Mouse (Mus musculus) hindbrain, embryonic 15.5 days (tissue): ENCODE data around the gene Slc2a4. TPM values are rescaled to one million over a fixed set of nuclear protein-coding genes. Genes with fewer than 3 reads are reported as not detected.
A peak's percentile ranks its signal among the peaks of the same experiment; 100 is the strongest.

ENCODE experiments used
- ATAC-seq: fragments of 200-750 bp; cut with Nextera tagmentation; 2 replicates; pipeline ENCODE4 v1.8.0; 2017; ENCODE audit warnings: low read depth, moderate number of reproducible peaks, moderate TSS enrichment; ENCODE audit not compliant: low FRiP score
- H3K27ac ChIP-seq: fragments of 300-500 bp; sonication (generic); replicated peaks from 2 replicates; pipeline ENCODE4 v1.5.1; 2015; ENCODE audit warnings: mild to moderate bottlenecking, inconsistent platforms
- H3K27me3 ChIP-seq: fragments of 300-500 bp; sonication (generic); 2 replicates; pipeline ENCODE4 v1.6.1; 2015; ENCODE audit warnings: control low read depth, inconsistent platforms
- H3K36me3 ChIP-seq: fragments of 300-500 bp; sonication (generic); 2 replicates; pipeline ENCODE4 v1.6.1; 2015; ENCODE audit warnings: control low read depth, inconsistent platforms
- H3K4me1 ChIP-seq: fragments of 300-500 bp; sonication (generic); replicated peaks from 2 replicates; pipeline ENCODE4 v1.6.1; 2015; ENCODE audit warnings: control low read depth, inconsistent platforms
- H3K4me2 ChIP-seq: fragments of 300-500 bp; sonication (generic); 2 replicates; pipeline ENCODE4 v1.6.1; 2015; ENCODE audit warnings: moderate library complexity, mild to moderate bottlenecking, inconsistent platforms
- H3K4me3 ChIP-seq: fragments of 300-500 bp; sonication (generic); 2 replicates; pipeline ENCODE4 v1.5.1; 2015; ENCODE audit warnings: mild to moderate bottlenecking, inconsistent platforms
- H3K9ac ChIP-seq: fragments of 300-500 bp; sonication (generic); 2 replicates; pipeline ENCODE4 v1.6.1; 2015; ENCODE audit warnings: inconsistent platforms
- H3K9me3 ChIP-seq: fragments of 300-500 bp; sonication (generic); 2 replicates; pipeline ENCODE4 v1.6.1; 2016; ENCODE audit warnings: control low read depth, inconsistent platforms
- WGBS: fragments of 180-500 bp; shearing (Covaris S2); methylation state at CpG from one replicate; pipeline ENCODE4 v1.1.7; 2015; 5-methylcytosine and 5-hydroxymethylcytosine counted together
- polyA plus RNA-seq: library from polyadenylated mRNA; unstranded; fragments of >200 nt; fragmentation: Nextera tagmentation; extraction: Ambion mirVana; gene quantifications from 2 replicates; pipeline ENCODE4 v1.2.1, GENCODE M21; 2015

The Slc2a4 gene
- polyA plus RNA-seq, 1 experiment from 2014 or later: 4.1 TPM

GRCm38 (mm10) chr11:69984431-69984830, 36.4 kb upstream of the Slc2a4 start:
- 94% methylated on average over 8 of the region's 8 CpGs for WGBS
- Histone ChIP-seq H3K36me3 (peaks cover 44% of the 10 kb centered on the region), H3K27me3 (no peaks in the 10 kb centered on the region), H3K4me2 (no peak overlapping the region), H3K9me3 (no peaks in the 10 kb centered on the region), H3K27ac (no peak overlapping the region), H3K9ac (no peak overlapping the region), H3K4me1 (peaks cover 26% of the 10 kb centered on the region), H3K4me3 (no peak overlapping the region)
- ATAC-seq: no peak

DNA sequence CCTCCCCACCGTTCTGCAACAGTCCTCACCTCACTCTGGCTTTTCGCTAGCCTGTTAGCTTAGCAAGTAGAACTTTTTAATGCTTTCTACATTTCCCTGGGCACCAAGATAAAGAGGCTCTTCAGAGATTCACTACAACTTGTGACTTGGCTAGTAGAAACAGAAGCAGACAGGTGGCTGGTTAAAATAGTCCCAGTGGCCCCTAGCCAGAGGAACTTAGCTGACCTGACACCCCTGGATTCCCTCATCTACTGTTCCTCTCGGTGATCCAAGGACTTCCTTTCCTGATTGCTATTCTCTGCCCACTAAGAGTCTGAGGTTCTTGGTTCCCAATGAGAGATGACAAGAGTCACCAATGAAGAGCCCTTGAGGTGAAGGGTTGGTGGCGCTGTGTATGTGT, 35.4 kb upstream of the Slc2a4 start:
- H3K4me1 ChIP-seq: peaks cover 36% of the 10 kb centered on the region
- peak overlapping the region; percentile 100; the same call in 1 of the 2 replicates for H3K4me3 ChIP-seq
- peak overlapping the region; percentile 95; the same call in 1 of the 2 replicates for H3K4me2 ChIP-seq
- peaks cover 34% of the 10 kb centered on the region for H3K36me3 ChIP-seq
- H3K27me3 ChIP-seq: no peaks in the 10 kb centered on the region
- H3K9ac ChIP-seq: peak overlapping the region; percentile 100; the same call in 1 of the 2 replicates
- WGBS: 93% methylated on average over 4 of the region's 4 CpGs
- no peak overlapping the region for H3K27ac ChIP-seq
- no peak for ATAC-seq
- H3K9me3 ChIP-seq: no peaks in the 10 kb centered on the region

- H3K36me3 ChIP-seq: peaks cover 29% of the 10 kb centered on the region
- H3K9me3 ChIP-seq: no peaks in the 10 kb centered on the region
- peak overlapping the region; percentile 100; the same call in 1 of the 2 replicates for H3K9ac ChIP-seq
- peak overlapping the region; percentile 100 for H3K4me3 ChIP-seq
- no peak for ATAC-seq
- WGBS: 36% methylated on average over 5 of the region's 5 CpGs
- H3K4me2 ChIP-seq: peak overlapping the region; percentile 95
- peaks cover 40% of the 10 kb centered on the region for H3K4me1 ChIP-seq
- no peaks in the 10 kb centered on the region for H3K27me3 ChIP-seq
- no peak overlapping the region for H3K27ac ChIP-seq
Observed at GRCm38 (mm10) chr11:69982877-69983276, 34.9 kb upstream of the Slc2a4 start.

DNA sequence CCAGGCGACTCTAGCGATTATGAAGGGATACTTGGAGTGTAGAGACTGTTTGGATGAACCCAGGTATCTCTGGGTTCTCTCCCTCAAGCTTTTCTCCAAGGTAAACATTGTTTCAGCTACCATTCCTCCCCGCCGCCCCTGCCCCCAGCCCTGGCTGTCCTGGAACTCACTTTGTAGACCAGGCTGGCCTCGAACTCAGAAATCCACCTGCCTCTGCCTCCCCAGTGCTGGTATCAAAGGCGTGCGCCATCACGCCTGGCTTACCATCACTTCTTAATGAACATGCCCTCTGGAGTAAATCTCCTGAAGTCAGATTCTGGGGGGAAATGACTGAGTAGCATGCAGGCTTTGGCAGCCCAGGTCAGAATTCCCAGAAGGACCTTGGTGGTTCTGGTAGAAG, 34.2 kb upstream of the Slc2a4 start, which contains the start of gene Elp5:
Gene Elp5 (minus strand): TSS at position 293 of the 400 bp plus-strand sequence.
- H3K27ac ChIP-seq: peak within 1 kb of the TSS; percentile 100
- H3K27me3 ChIP-seq: no peaks in the 10 kb centered on the region
- peaks cover 40% of the 10 kb centered on the region for H3K4me1 ChIP-seq
- H3K4me2 ChIP-seq: peak within 1 kb of the TSS; percentile 95
- H3K4me3 ChIP-seq: peak within 1 kb of the TSS; percentile 100
- peak within 1 kb of the TSS; percentile 100 for H3K9ac ChIP-seq
- 65% methylated on average over 8 of the region's 8 CpGs for WGBS
- H3K36me3 ChIP-seq: peaks cover 27% of the 10 kb centered on the region
- ATAC-seq: no peak
- no peaks in the 10 kb centered on the region for H3K9me3 ChIP-seq

DNA sequence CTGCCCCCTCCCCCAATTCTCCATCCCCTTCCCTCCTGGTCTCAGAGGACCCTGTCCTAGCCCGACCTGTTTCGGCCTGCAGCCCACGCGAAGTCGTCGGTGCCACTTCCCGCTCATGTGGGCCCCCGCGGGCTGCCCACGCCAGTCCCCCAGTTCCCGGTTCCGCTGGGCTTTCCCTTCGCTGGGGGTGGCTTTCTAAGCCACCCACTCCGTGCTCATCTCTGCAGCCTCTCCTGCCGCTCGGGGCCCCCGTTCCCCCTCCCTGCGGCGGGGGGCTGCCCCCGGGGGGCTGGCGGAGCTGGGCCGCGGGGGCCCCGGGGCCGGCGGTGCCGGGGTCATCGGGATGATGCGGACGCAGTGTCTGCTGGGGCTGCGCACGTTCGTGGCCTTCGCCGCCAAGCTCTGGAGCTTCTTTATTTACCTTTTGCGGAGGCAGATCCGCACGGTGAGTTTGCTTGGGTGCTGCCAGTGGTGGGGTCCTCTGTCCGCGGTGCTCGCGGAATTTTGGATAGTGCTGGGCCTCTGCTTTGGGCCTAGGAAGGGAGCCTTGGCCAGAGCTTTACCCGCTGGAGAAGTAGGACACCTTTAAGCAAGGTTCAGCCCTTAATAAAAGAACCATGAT, 33.3 kb upstream of the Slc2a4 start, which contains the start of gene Ctdnep1:
Gene Ctdnep1 (plus strand): TSS at position 16 of the 622 bp plus-strand sequence.
- peak; percentile 54; the same call in 1 of the 2 replicates for ATAC-seq
- H3K9ac ChIP-seq: peak within 1 kb of the TSS; percentile 100
- no peaks in the 10 kb centered on the region for H3K9me3 ChIP-seq
- WGBS: under 1% methylated on average over 37 of the region's 43 CpGs
- peaks cover 40% of the 10 kb centered on the region for H3K4me1 ChIP-seq
- H3K27ac ChIP-seq: peak within 1 kb of the TSS; percentile 100
- H3K4me3 ChIP-seq: peak within 1 kb of the TSS; percentile 100
- H3K27me3 ChIP-seq: no peaks in the 10 kb centered on the region
- H3K36me3 ChIP-seq: peaks cover 32% of the 10 kb centered on the region
- H3K4me2 ChIP-seq: peak within 1 kb of the TSS; percentile 95

DNA sequence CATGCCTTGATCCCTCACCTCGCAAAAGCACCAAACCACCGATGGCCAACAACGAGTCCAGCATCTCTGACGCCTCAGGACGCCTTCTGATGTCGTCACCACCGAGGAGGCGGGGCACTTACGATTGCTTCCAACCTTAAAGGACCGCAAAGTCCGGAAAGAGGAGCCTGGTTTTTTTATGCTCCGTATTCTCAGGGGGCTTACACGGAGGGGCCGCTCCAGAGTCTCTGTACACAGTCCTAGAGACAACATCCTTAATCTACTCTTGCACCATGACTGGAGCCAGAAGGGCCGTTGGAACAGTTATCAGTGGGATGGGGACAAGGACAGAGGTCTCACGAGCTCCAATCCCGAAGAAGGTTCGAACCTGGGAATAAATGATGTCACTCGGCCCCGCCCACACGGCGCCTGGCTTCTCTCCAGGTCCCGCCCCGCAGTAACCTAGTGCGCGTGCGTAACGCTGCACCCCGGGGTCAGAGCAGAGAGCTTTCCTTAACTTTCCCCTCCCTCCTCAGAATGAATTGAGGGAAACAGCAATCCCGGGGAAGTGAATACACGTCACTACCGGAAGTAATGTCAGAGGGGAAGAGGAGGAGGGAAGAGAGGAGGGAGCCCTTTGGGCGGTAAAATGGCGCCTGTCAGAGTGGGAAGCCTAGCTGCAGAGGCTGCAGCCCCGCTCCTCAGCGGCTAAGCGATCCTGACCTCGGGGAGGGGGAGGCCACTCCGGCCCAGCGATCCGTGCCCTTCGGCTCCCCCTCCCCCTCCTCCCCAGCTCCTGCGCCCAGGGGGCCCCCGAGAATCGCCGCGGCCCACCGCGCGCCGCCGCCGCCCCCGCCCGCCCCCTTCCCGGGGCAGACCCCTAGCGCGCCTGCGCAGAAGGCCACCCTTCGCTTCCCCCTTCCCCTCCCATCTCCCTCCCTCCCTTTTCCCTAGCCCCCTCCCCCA, 32.5 kb upstream of the Slc2a4 start:
- under 1% methylated on average over 34 of the region's 60 CpGs for WGBS
- H3K9ac ChIP-seq: peak overlapping the region; percentile 100
- H3K4me2 ChIP-seq: peak overlapping the region; percentile 95
- H3K4me1 ChIP-seq: peaks cover 40% of the 10 kb centered on the region
- no peaks in the 10 kb centered on the region for H3K27me3 ChIP-seq
- H3K36me3 ChIP-seq: peaks cover 34% of the 10 kb centered on the region
- no peaks in the 10 kb centered on the region for H3K9me3 ChIP-seq
- H3K4me3 ChIP-seq: peak overlapping the region; percentile 100
- ATAC-seq: peak; percentile 95
- peak overlapping the region; percentile 100 for H3K27ac ChIP-seq

DNA sequence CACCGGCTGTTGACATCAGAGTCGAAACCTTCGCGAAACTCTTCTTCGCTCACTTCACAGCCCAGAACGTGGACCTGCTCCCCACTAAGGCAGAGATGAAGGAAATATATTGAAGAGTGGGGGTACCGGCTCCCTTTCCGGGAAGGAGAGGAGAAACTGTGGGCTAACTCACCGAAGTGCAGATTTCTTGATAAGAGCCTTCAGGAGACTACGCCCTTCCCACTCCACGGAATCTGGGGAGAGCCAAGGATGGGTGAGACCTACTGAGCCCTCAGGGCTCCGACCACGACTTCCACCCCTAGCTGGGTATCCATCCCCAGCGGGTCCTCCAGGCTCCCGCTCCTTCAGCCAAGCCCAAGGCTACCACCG, 31.8 kb upstream of the Slc2a4 start:
- WGBS: 4% methylated on average over 16 of the region's 16 CpGs
- Histone ChIP-seq H3K4me3 (peak overlapping the region; percentile 100), H3K36me3 (peaks cover 34% of the 10 kb centered on the region)

DNA sequence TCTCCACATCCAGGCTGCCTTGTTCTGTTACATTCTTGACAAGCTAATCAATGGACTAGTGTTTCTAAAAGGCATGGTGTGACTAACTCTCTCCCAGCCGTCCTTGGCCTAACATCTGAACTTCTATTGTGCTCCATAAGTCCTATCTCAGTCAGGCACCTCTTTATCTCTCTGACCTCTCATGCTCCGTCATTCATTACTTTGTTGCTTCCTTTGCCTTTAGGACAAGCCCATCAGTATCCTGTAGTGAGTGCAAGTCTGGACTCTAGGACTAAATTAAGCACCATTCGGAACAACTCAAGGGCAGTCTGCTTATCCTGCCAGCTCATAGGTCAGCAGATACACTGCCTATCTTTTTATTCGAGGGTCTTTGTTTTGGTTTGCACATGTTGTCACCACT, 28.3 kb upstream of the Slc2a4 start:
- Histone ChIP-seq H3K9ac (no peak overlapping the region), H3K9me3 (no peaks in the 10 kb centered on the region), H3K27me3 (no peaks in the 10 kb centered on the region), H3K4me3 (no peak overlapping the region), H3K4me1 (peaks cover 18% of the 10 kb centered on the region), H3K27ac (no peak overlapping the region), H3K36me3 (peaks cover 58% of the 10 kb centered on the region), H3K4me2 (no peak overlapping the region)
- 89% methylated on average over 4 of the region's 4 CpGs for WGBS
- no peak for ATAC-seq

More for the DNA sequence above, 31.8 kb upstream of the Slc2a4 start:
- H3K27ac ChIP-seq: peak overlapping the region; percentile 100
- peak overlapping the region; percentile 100 for H3K9ac ChIP-seq
- no peaks in the 10 kb centered on the region for H3K9me3 ChIP-seq
- H3K4me1 ChIP-seq: peaks cover 40% of the 10 kb centered on the region
- ATAC-seq: no peak
- peak overlapping the region; percentile 90 for H3K4me2 ChIP-seq
- no peaks in the 10 kb centered on the region for H3K27me3 ChIP-seq

- Histone ChIP-seq H3K27me3 (no peaks in the 10 kb centered on the region), H3K36me3 (peaks cover 67% of the 10 kb centered on the region), H3K27ac (no peak overlapping the region), H3K9ac (no peak overlapping the region), H3K4me2 (no peak overlapping the region), H3K9me3 (no peaks in the 10 kb centered on the region), H3K4me3 (no peak overlapping the region), H3K4me1 (peaks cover 18% of the 10 kb centered on the region)
- 96% methylated on average over 2 of the region's 2 CpGs for WGBS
- no peak for ATAC-seq
Observed at GRCm38 (mm10) chr11:69974907-69975306, 26.9 kb upstream of the Slc2a4 start.

DNA sequence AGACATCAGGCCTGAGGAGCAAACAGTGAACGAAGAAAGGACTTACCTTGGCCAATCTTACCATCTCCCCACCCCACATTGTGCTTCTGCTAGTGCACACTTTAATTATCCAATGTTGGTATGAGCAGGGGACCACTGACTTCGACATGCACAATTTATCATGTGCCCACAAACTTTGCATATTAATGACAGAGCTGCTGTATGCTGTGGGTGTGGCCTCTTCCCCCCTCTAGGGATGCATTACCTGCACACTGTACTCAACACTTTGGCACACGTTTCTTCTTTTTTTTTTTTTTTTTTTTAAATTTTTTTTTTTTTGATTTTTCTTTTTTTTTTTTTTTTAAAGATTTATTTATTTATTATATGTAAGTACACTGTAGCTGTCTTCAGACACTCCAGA, 22.8 kb upstream of the Slc2a4 start:
- peaks cover 30% of the 10 kb centered on the region for H3K27me3 ChIP-seq
- no peak overlapping the region for H3K4me2 ChIP-seq
- peaks cover 67% of the 10 kb centered on the region for H3K36me3 ChIP-seq
- H3K9ac ChIP-seq: no peak overlapping the region
- 86% methylated on average over 3 of the region's 3 CpGs for WGBS
- H3K4me1 ChIP-seq: peaks cover 11% of the 10 kb centered on the region
- no peak overlapping the region for H3K27ac ChIP-seq
- H3K9me3 ChIP-seq: no peaks in the 10 kb centered on the region
- ATAC-seq: no peak
- H3K4me3 ChIP-seq: no peak overlapping the region

DNA sequence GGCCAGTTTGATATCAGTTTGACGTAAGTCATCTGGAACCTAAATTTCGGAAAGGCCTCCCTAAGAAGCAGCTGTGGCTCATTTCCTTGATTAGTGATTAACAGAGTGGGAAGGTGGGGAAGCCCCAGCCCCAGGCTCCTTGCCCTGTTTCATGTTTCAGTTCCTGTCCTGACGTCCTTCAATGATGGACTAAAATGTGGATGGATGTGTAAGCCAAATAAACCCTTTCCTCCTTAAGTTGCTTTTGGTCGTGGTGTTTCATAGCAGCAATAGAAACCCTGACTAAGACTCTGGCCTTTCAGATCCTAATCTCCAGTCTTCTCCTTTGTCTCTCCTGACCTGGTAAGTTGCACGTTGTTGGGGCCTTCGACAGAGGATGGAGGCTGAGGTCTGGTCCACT, 22.2 kb upstream of the Slc2a4 start:
- Histone ChIP-seq H3K4me3 (no peak overlapping the region), H3K9ac (no peak overlapping the region), H3K27me3 (peaks cover 35% of the 10 kb centered on the region), H3K4me2 (no peak overlapping the region), H3K36me3 (peaks cover 62% of the 10 kb centered on the region), H3K4me1 (peaks cover 15% of the 10 kb centered on the region), H3K9me3 (no peaks in the 10 kb centered on the region), H3K27ac (no peak overlapping the region)
- ATAC-seq: no peak
- 94% methylated on average over 6 of the region's 6 CpGs for WGBS

GRCm38 (mm10) chr11:69968793-69969192, 20.8 kb upstream of the Slc2a4 start:
- H3K4me2 ChIP-seq: no peak overlapping the region
- WGBS: 87% methylated on average over 4 of the region's 4 CpGs
- H3K27ac ChIP-seq: no peak overlapping the region
- peaks cover 48% of the 10 kb centered on the region for H3K36me3 ChIP-seq
- H3K27me3 ChIP-seq: peaks cover 49% of the 10 kb centered on the region
- no peak for ATAC-seq
- H3K9ac ChIP-seq: no peak overlapping the region
- no peaks in the 10 kb centered on the region for H3K9me3 ChIP-seq
- H3K4me3 ChIP-seq: no peak overlapping the region
- H3K4me1 ChIP-seq: peaks cover 15% of the 10 kb centered on the region
